Mouse (Mus musculus): ENCODE results near the gene Mup15. TPM values are rescaled to one million over a fixed set of nuclear protein-coding genes. Genes with fewer than 3 reads are reported as not detected.
"Not testable (repeated sequence)": the region's sequence is repeated elsewhere in the genome, so short reads cannot be mapped to it uniquely, and the experiment has no call there.

Mup15 gene
- not detected in 2 replicates for polyA plus RNA-seq (2014; fragmentation: Nextera tagmentation; extraction: Ambion mirVana)

- not testable (repeated sequence) for H3K36me3 ChIP-seq (replicated peaks; ENCODE audit: control insufficient read depth, insufficient read depth); ATAC-seq (ENCODE audit: low FRiP score); H3K4me2 ChIP-seq (replicated peaks); H3K9me3 ChIP-seq (ENCODE audit: control insufficient read depth, low read length); H3K4me1 ChIP-seq (replicated peaks; ENCODE audit: control insufficient read depth, insufficient read depth, low read length); H3K27ac ChIP-seq; H3K9ac ChIP-seq; DNase-seq (ENCODE audit: low spot score); H3K4me3 ChIP-seq (replicated peaks; ENCODE audit: low read length); H3K27me3 ChIP-seq (ENCODE audit: control insufficient read depth, insufficient read depth, low read length)
- WGBS, result no CpG with 5 or more reads among the region's 4 CpGs
Observed at GRCm38 (mm10) chr4:61439643-61440042, at the start of gene Mup15. Gene Mup15, minus strand, starts transcription at chr4:61439743.

Other genes with a start within 250 kb of the Mup15 start
- not detected in 2 replicates for gene Mup13, start 211.5 kb downstream of the Mup15 start, polyA plus RNA-seq (2014; fragmentation: Nextera tagmentation; extraction: Ambion mirVana)
- gene Mup14, start 135.7 kb downstream of the Mup15 start, polyA plus RNA-seq (2014; fragmentation: Nextera tagmentation; extraction: Ambion mirVana), result not detected in 2 replicates
- not detected in 2 replicates for gene Mup16, start 79.8 kb upstream of the Mup15 start, polyA plus RNA-seq (2014; fragmentation: Nextera tagmentation; extraction: Ambion mirVana)
- gene Mup17, start 156.1 kb upstream of the Mup15 start, polyA plus RNA-seq (2014; fragmentation: Nextera tagmentation; extraction: Ambion mirVana), result not detected in 2 replicates
- gene Mup18, start 234.4 kb upstream of the Mup15 start, polyA plus RNA-seq (2014; fragmentation: Nextera tagmentation; extraction: Ambion mirVana), result not detected in 2 replicates

Measured in hindbrain, embryonic 14.5 days (tissue).